Comparison of ENCODE assay signal across 8 mouse cellular contexts in the genomic region with DNA sequence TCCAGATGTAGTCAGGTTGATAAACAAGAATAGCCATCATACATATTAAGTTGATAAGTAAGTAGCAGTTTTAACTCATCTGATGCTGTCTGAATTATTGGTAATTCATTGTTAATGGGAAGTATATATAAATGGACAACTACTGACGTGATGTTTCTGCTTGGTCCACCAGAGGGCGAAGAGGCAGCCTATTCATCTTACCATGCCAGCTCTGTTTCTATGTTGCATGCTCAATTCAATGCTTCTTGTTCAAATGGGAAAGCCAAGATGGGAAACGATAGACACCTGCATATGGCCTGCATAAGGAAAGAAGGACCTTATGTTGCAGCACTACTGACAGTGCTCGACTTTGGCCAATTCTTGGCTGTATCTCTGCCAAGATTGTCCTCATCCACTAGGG.
DNase-seq lines count a peak whose midpoint lies in the region; ATAC-seq and TF ChIP-seq lines count a peak whose summit lies in the region.

No protein-coding gene starts in this region.

- 27% methylated on average over 4 of the region's 4 CpGs for WGBS in heart, adult 2 months
- WGBS in heart, embryonic 10.5 days = 44% methylated on average over 4 of the region's 4 CpGs
- WGBS in forebrain, embryonic 11.5 days = 37% methylated on average over 4 of the region's 4 CpGs
- 36% methylated on average over 4 of the region's 4 CpGs for WGBS in kidney, postnatal 0 days
- 36% methylated on average over 4 of the region's 4 CpGs for WGBS in midbrain, embryonic 11.5 days

- ATAC-seq in forebrain, embryonic 11.5 days (replicated peaks; ENCODE audit: low FRiP score) = peak; percentile 58; the same call in 1 of the 2 replicates
- ATAC-seq in kidney, postnatal 0 days (replicated peaks; ENCODE audit: low FRiP score, low read depth) = no peak
- ATAC-seq in midbrain, embryonic 11.5 days (ENCODE audit: low FRiP score) = peak; percentile 54; the same call in 1 of the 2 replicates

- no peaks in the 10 kb centered on the region for H3K36me3 ChIP-seq in heart, adult 2 months (ENCODE audit: control insufficient read depth, insufficient read depth, low read length)
- no peaks in the 10 kb centered on the region for H3K36me3 ChIP-seq in heart, embryonic 10.5 days
- no peaks in the 10 kb centered on the region for H3K36me3 ChIP-seq in forebrain, embryonic 11.5 days (ENCODE audit: control insufficient read depth, insufficient read depth, low read length)
- no peaks in the 10 kb centered on the region for H3K36me3 ChIP-seq in kidney, postnatal 0 days (ENCODE audit: insufficient read depth, low read length)
- H3K36me3 ChIP-seq in midbrain, embryonic 11.5 days (ENCODE audit: control insufficient read depth, insufficient read depth, low read length) = no peaks in the 10 kb centered on the region

- no peak overlapping the region for H3K4me2 ChIP-seq in forebrain, embryonic 11.5 days (ENCODE audit: low read depth, low read length, severe bottlenecking)
- no peak overlapping the region for H3K4me2 ChIP-seq in kidney, postnatal 0 days (ENCODE audit: low read length)
- no peak overlapping the region for H3K4me2 ChIP-seq in midbrain, embryonic 11.5 days

- no peak for TF ChIP-seq POLR2A in heart, adult 2 months (IDR thresholded peaks at IDR 0.05; ENCODE audit: insufficient read depth, low read depth, low read length)

- H3K27ac ChIP-seq in heart, adult 2 months = no peak overlapping the region
- no peak overlapping the region for H3K27ac ChIP-seq in heart, embryonic 10.5 days
- H3K27ac ChIP-seq in forebrain, embryonic 11.5 days (ENCODE audit: low read depth, low read length) = no peak overlapping the region
- no peak overlapping the region for H3K27ac ChIP-seq in kidney, postnatal 0 days
- H3K27ac ChIP-seq in midbrain, embryonic 11.5 days (ENCODE audit: low read depth, low read length) = no peak overlapping the region

- DNase-seq in heart, adult 2 months = no peak
- no peak for DNase-seq in heart, embryonic 10.5 days (ENCODE audit: low spot score)
- DNase-seq in 416B (ENCODE audit: low read depth) = peak; percentile 60
- DNase-seq in adrenal gland, postnatal 25 days = peak; percentile 27
- DNase-seq in forebrain, embryonic 11.5 days (ENCODE audit: low spot score) = peak; percentile 64
- peak; percentile 81 for DNase-seq in kidney, postnatal 0 days (ENCODE audit: low spot score)
- DNase-seq in midbrain, embryonic 11.5 days (ENCODE audit: low spot score, missing footprints) = peak; percentile 89
- DNase-seq in spleen, adult 12 weeks (ENCODE audit: low spot score) = no peak

- no peaks in the 10 kb centered on the region for H3K27me3 ChIP-seq in heart, adult 2 months (ENCODE audit: control insufficient read depth, insufficient read depth, low read length)
- H3K27me3 ChIP-seq in heart, embryonic 10.5 days (ENCODE audit: insufficient read depth, poor library complexity, severe bottlenecking) = no peaks in the 10 kb centered on the region
- H3K27me3 ChIP-seq in forebrain, embryonic 11.5 days (ENCODE audit: control insufficient read depth, insufficient read depth, low read length) = no peaks in the 10 kb centered on the region
- no peaks in the 10 kb centered on the region for H3K27me3 ChIP-seq in kidney, postnatal 0 days (ENCODE audit: insufficient read depth, low read length)
- no peaks in the 10 kb centered on the region for H3K27me3 ChIP-seq in midbrain, embryonic 11.5 days (ENCODE audit: control insufficient read depth, insufficient read depth, low read length)

- TF ChIP-seq EP300 in heart, adult 2 months (IDR thresholded peaks at IDR 0.05; ENCODE audit: insufficient read depth, low read depth, low read length) = no peak

- H3K4me3 ChIP-seq in heart, adult 2 months = no peak overlapping the region
- no peak overlapping the region for H3K4me3 ChIP-seq in heart, embryonic 10.5 days
- no peak overlapping the region for H3K4me3 ChIP-seq in forebrain, embryonic 11.5 days (ENCODE audit: low read depth, low read length)
- H3K4me3 ChIP-seq in kidney, postnatal 0 days (replicated peaks; ENCODE audit: low read depth, low read length) = no peak overlapping the region
- H3K4me3 ChIP-seq in midbrain, embryonic 11.5 days (ENCODE audit: low read depth, low read length) = no peak overlapping the region

- no peaks in the 10 kb centered on the region for H3K79me2 ChIP-seq in heart, adult 2 months (replicated peaks; ENCODE audit: control insufficient read depth, insufficient read depth, low read length)

- intact Hi-C loops in heart, adult 2 months (cut with DNase I) = loop anchor here (1.0 kb wide), 1 partner anchor 759 kb away; no protein-coding TSS in a partner anchor

- peak; percentile 80 for TF ChIP-seq CTCF in heart, adult 2 months (IDR thresholded peaks at IDR 0.05)
- TF ChIP-seq CTCF in kidney, postnatal 0 days (IDR thresholded peaks at IDR 0.05; ENCODE audit: low read depth) = peak; percentile 84

- H3K4me1 ChIP-seq in heart, adult 2 months (ENCODE audit: control insufficient read depth, insufficient read depth, low read length) = no peaks in the 10 kb centered on the region; the same call in 1 of the 2 replicates
- H3K4me1 ChIP-seq in heart, embryonic 10.5 days = no peaks in the 10 kb centered on the region
- H3K4me1 ChIP-seq in forebrain, embryonic 11.5 days (replicated peaks; ENCODE audit: control insufficient read depth, insufficient read depth, low read length) = no peaks in the 10 kb centered on the region
- no peaks in the 10 kb centered on the region for H3K4me1 ChIP-seq in kidney, postnatal 0 days (replicated peaks; ENCODE audit: insufficient read depth, low read length)
- H3K4me1 ChIP-seq in midbrain, embryonic 11.5 days (ENCODE audit: control insufficient read depth, insufficient read depth, low read length) = no peaks in the 10 kb centered on the region

- no peak overlapping the region for H3K9ac ChIP-seq in heart, adult 2 months (ENCODE audit: low read depth, low read length)
- no peak overlapping the region for H3K9ac ChIP-seq in forebrain, embryonic 11.5 days (ENCODE audit: low read length)
- no peak overlapping the region for H3K9ac ChIP-seq in kidney, postnatal 0 days (ENCODE audit: low read depth, low read length)
- H3K9ac ChIP-seq in midbrain, embryonic 11.5 days (ENCODE audit: low read length) = no peak overlapping the region

- H3K9me3 ChIP-seq in heart, embryonic 10.5 days = no peaks in the 10 kb centered on the region
- no peaks in the 10 kb centered on the region for H3K9me3 ChIP-seq in forebrain, embryonic 11.5 days (ENCODE audit: control insufficient read depth, low read length)
- no peaks in the 10 kb centered on the region for H3K9me3 ChIP-seq in kidney, postnatal 0 days (replicated peaks; ENCODE audit: low read length)
- no peaks in the 10 kb centered on the region for H3K9me3 ChIP-seq in midbrain, embryonic 11.5 days (ENCODE audit: control insufficient read depth, low read length)

Comparison
In these comparisons a context has a peak if more than half of its experiments do, and no peak if none do; other contexts are left out.
1. DNase-seq: peak in 416B (single experiment), adrenal gland, postnatal 25 days (single experiment), forebrain, embryonic 11.5 days (single experiment), kidney, postnatal 0 days (single experiment) and midbrain, embryonic 11.5 days (single experiment); none in heart, adult 2 months (0 of 2), heart, embryonic 10.5 days (single experiment) and spleen, adult 12 weeks (single experiment).